Mouse (Mus musculus): ENCODE results near the gene Cers3. TPM values are rescaled to one million over a fixed set of nuclear protein-coding genes. Genes with fewer than 3 reads are reported as not detected.

Cers3 gene
- total RNA-seq, 2 experiments from 2014 or later: not detected

- no peak for ATAC-seq (replicated peaks; ENCODE audit: low FRiP score, poor library complexity, severe bottlenecking)
Measured at GRCm38 (mm10) chr7:66831295-66831694, 88.0 kb downstream of the Cers3 start.

- ATAC-seq (replicated peaks; ENCODE audit: low FRiP score, poor library complexity, severe bottlenecking): no peak
Measured at GRCm38 (mm10) chr7:66839463-66840007, 96.2 kb downstream of the Cers3 start, which contains the start of gene Adamts17. Adamts17 (plus strand) TSS chr7:66839735.

- no peak for ATAC-seq (replicated peaks; ENCODE audit: low FRiP score, poor library complexity, severe bottlenecking)
Measured at GRCm38 (mm10) chr7:66840008-66840719, 96.9 kb downstream of the Cers3 start.

- no peak for ATAC-seq (replicated peaks; ENCODE audit: low FRiP score, poor library complexity, severe bottlenecking)
Measured at GRCm38 (mm10) chr7:66841165-66841564, 97.9 kb downstream of the Cers3 start.

GRCm38 (mm10) chr7:66842021-66842420 is 98.7 kb downstream of the Cers3 start:
- no peak for ATAC-seq (replicated peaks; ENCODE audit: low FRiP score, poor library complexity, severe bottlenecking)

- ATAC-seq (replicated peaks; ENCODE audit: low FRiP score, poor library complexity, severe bottlenecking): no peak
Measured at GRCm38 (mm10) chr7:66843846-66844245, 100.5 kb downstream of the Cers3 start.

- no peak for ATAC-seq (replicated peaks; ENCODE audit: low FRiP score, poor library complexity, severe bottlenecking)
Measured at GRCm38 (mm10) chr7:66846582-66846981, 103.3 kb downstream of the Cers3 start.

- ATAC-seq (replicated peaks; ENCODE audit: low FRiP score, poor library complexity, severe bottlenecking): no peak
Measured at GRCm38 (mm10) chr7:66847299-66847698, 104.0 kb downstream of the Cers3 start.

- ATAC-seq (replicated peaks; ENCODE audit: low FRiP score, poor library complexity, severe bottlenecking): no peak
Measured at GRCm38 (mm10) chr7:66849316-66849715, 106.0 kb downstream of the Cers3 start.

GRCm38 (mm10) chr7:66852164-66852563 is 108.9 kb downstream of the Cers3 start:
- no peak for ATAC-seq (replicated peaks; ENCODE audit: low FRiP score, poor library complexity, severe bottlenecking)

- ATAC-seq (replicated peaks; ENCODE audit: low FRiP score, poor library complexity, severe bottlenecking): no peak
Measured at GRCm38 (mm10) chr7:66857610-66858009, 114.3 kb downstream of the Cers3 start.

GRCm38 (mm10) chr7:66858247-66859075 is 115.2 kb downstream of the Cers3 start:
- ATAC-seq (replicated peaks; ENCODE audit: low FRiP score, poor library complexity, severe bottlenecking): no peak

GRCm38 (mm10) chr7:66859220-66859619 is 115.9 kb downstream of the Cers3 start:
- no peak for ATAC-seq (replicated peaks; ENCODE audit: low FRiP score, poor library complexity, severe bottlenecking)

- ATAC-seq (replicated peaks; ENCODE audit: low FRiP score, poor library complexity, severe bottlenecking): no peak
Measured at GRCm38 (mm10) chr7:66866944-66867718, 123.8 kb downstream of the Cers3 start.

GRCm38 (mm10) chr7:66867719-66868501 is 124.6 kb downstream of the Cers3 start:
- no peak for ATAC-seq (replicated peaks; ENCODE audit: low FRiP score, poor library complexity, severe bottlenecking)

GRCm38 (mm10) chr7:66871520-66871919 is 128.2 kb downstream of the Cers3 start:
- ATAC-seq (replicated peaks; ENCODE audit: low FRiP score, poor library complexity, severe bottlenecking): no peak

- no peak for ATAC-seq (replicated peaks; ENCODE audit: low FRiP score, poor library complexity, severe bottlenecking)
Measured at GRCm38 (mm10) chr7:66871940-66872511, 128.7 kb downstream of the Cers3 start.

- ATAC-seq (replicated peaks; ENCODE audit: low FRiP score, poor library complexity, severe bottlenecking): no peak
Measured at GRCm38 (mm10) chr7:66873235-66873634, 129.9 kb downstream of the Cers3 start.
